Mouse (Mus musculus): ENCODE measurements around the gene Adck1.

The Adck1 gene

DNA sequence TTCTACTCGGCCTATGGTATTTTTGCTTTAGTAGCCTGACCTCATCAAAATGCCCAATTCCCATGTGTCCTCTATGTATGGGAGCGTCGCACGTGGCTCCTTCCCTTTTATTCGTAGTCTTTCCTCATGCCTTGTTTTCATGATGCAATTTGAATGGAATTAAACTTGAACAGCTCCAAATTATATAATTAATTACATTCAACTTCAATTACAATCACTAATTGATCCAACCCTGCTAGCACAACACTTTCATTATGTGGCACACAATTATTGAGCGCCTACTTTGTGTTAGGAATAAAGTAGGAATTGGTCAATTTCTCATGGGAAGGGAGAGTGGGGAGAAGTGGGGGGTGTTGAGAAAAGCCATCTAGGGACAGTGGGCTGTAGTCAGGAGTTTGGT lies 113.4 kb downstream of the Adck1 start:
- no peak for DNase-seq (ENCODE audit: low spot score)

GRCm38 (mm10) chr12:88475833-88476232 lies 115.5 kb downstream of the Adck1 start:
- DNase-seq (ENCODE audit: low spot score) = no peak

DNA sequence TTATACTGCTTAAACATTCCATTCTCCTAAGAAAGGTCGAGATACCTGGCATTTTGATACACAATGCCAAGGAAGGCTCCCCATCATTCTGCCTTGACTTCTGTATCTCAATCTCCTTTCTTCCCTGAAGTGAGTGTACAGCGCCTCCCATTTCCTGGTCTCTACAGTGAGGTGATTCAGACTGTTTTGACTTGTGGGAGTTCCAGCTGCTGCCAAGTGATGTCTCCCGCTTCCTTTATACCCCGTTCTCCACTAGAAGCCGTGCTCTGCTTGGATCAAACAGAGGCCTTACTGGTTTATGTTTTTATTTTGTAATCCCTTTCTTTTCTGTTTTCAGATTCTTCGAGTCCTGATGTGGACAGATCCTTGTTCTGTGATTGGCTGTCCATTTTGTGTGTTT lies 116.3 kb downstream of the Adck1 start:
- no peak for DNase-seq (ENCODE audit: low spot score)

DNA sequence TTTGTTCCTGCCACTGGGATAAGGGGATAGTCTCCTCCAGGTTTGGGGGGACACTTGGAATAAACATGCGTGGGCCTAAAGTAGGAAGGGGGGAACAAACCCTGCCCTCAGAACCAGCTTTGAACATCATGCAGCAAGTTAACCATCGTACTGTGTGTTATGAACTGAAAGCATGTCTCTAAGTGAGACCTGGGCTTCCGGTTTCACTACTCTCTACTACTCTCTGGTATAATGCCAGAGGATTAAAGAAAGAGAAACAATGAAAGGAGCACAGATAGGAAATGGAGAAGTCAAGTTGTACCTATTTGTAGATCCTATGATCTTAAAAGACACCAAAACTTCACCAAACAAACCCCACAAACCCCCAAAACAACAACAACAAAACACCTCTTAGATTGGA lies 121.3 kb downstream of the Adck1 start:
- no peak for DNase-seq (ENCODE audit: low spot score)

DNA sequence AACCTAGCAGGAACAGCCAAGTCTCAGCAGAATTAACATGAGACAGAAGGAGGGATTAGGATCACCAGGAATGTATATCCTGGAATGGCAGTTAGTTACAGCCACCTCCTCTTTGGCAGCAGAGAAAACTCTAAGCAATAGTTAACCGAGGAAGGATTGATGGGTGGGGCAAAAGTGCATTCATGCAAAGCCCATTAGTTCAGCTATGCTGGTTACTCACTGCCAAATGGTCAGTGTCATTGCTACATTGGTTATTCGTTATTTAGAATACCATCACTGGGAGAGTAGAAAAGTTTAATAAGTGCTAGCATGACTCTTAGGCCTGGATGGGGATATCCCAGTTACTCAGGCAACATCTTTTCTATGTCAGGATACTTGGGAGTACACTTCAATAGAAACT lies 130.5 kb downstream of the Adck1 start:
- no peak for DNase-seq (ENCODE audit: low spot score)

All from testis, postnatal 10 days (tissue).